Comparison of ENCODE assay signal across 21 mouse cellular contexts in the genomic region with DNA sequence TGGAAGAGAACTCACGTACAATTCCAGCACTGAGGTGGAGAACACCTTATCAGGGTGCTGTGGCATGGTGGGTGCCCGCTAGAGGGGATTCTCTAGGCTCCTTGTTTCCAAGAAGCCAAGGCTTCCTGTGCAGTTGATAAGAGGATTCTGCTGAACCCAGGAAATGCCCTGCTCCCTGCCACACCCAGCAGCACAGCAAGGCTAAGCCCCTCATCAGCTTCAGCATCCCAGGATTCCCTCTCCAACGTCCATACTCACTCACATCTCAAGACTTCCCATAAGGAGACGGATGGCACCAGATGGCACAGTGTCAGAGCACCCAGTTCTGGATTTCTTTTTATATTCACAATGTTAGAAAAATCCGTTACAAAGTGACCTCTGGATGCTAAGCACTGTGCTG.
DNase-seq lines count a peak whose midpoint lies in the region; ATAC-seq and TF ChIP-seq lines count a peak whose summit lies in the region.
"Had no signal": no experiment of that assay in that cellular context is flagged by ENCODE, and none has a peak within 500 bp of the region (broad histone marks: within the 10 kb centered on the region; RNA-seq: fewer than 3 reads in every experiment).

No protein-coding gene starts in this region.

- H3K4me1 ChIP-seq in heart, embryonic 10.5 days = peaks cover 31% of the 10 kb centered on the region
- 0 out of 2 replicates have a peak, but pooled peaks cover 10% of the 10 kb centered on the region for H3K4me1 ChIP-seq in intestine, embryonic 15.5 days (replicated peaks)
- H3K4me1 ChIP-seq in intestine, embryonic 16.5 days (ENCODE audit: control insufficient read depth, insufficient read depth, low read length) = peaks cover 22% of the 10 kb centered on the region
- peaks cover 32% of the 10 kb centered on the region for H3K4me1 ChIP-seq in small intestine, adult 2 months (ENCODE audit: control insufficient read depth, insufficient read depth, insufficient read length, low read length)
- H3K4me1 ChIP-seq in thymus, adult 2 months (replicated peaks; ENCODE audit: control insufficient read depth, insufficient read depth, low read length) = no peaks in the 10 kb centered on the region
- H3K4me1 ChIP-seq: embryonic facial prominence, embryonic 13.5 days; forebrain, embryonic 10.5 days; forebrain, embryonic 12.5 days had no signal

- TF ChIP-seq CTCF in small intestine, adult 2 months (IDR thresholded peaks at IDR 0.05; ENCODE audit: extremely low read depth, insufficient read length, insufficient replicate concordance, low read depth, low read length) = no peak
- TF ChIP-seq CTCF in thymus, adult 2 months (IDR thresholded peaks at IDR 0.05; ENCODE audit: borderline replicate concordance, control insufficient read depth, extremely low read depth, insufficient read depth, low read length, poor library complexity) = no peak

- H3K27ac ChIP-seq in heart, embryonic 10.5 days = no peak overlapping the region
- peak overlapping the region; percentile 65; the same call in 1 of the 2 replicates for H3K27ac ChIP-seq in intestine, embryonic 15.5 days
- peak overlapping the region; percentile 77 for H3K27ac ChIP-seq in intestine, embryonic 16.5 days (ENCODE audit: low read length)
- peak overlapping the region; percentile 83 for H3K27ac ChIP-seq in small intestine, adult 2 months (ENCODE audit: insufficient read depth, low read depth, low read length)
- no peak overlapping the region for H3K27ac ChIP-seq in thymus, adult 2 months (ENCODE audit: control insufficient read depth, insufficient read depth, low read length)
- H3K27ac ChIP-seq: embryonic facial prominence, embryonic 13.5 days; embryonic facial prominence, embryonic 15.5 days; forebrain, embryonic 10.5 days; forebrain, embryonic 12.5 days had no signal

- intact Hi-C loops in heart, postnatal 36 days (cut with DNase I) = loop anchor here (2.0 kb wide), 1 partner anchor 76 kb away; no protein-coding TSS in a partner anchor

- ATAC-seq in intestine, embryonic 15.5 days = no peak
- no peak for ATAC-seq in intestine, embryonic 16.5 days
- ATAC-seq: forebrain, embryonic 14.5 days had no signal

- 84% methylated on average over 5 of the region's 5 CpGs for WGBS in heart, embryonic 10.5 days
- WGBS in intestine, embryonic 15.5 days = 79% methylated on average over 5 of the region's 5 CpGs
- WGBS in intestine, embryonic 16.5 days = 79% methylated on average over 5 of the region's 5 CpGs
- whole genome bisulfite sequencing in small intestine, adult 2 months = 52% methylated on average over 5 of the region's 5 CpGs
- 94% methylated on average over 5 of the region's 5 CpGs for WGBS in thymus, adult 2 months

- H3K27me3 ChIP-seq in heart, embryonic 10.5 days (ENCODE audit: insufficient read depth, poor library complexity, severe bottlenecking) = no peaks in the 10 kb centered on the region
- no peaks in the 10 kb centered on the region for H3K27me3 ChIP-seq in intestine, embryonic 15.5 days (replicated peaks)
- no peaks in the 10 kb centered on the region for H3K27me3 ChIP-seq in intestine, embryonic 16.5 days (replicated peaks; ENCODE audit: control insufficient read depth, insufficient read depth, low read length)
- H3K27me3 ChIP-seq in small intestine, adult 2 months (ENCODE audit: control insufficient read depth, insufficient read depth, low read length) = no peaks in the 10 kb centered on the region
- no peaks in the 10 kb centered on the region for H3K27me3 ChIP-seq in thymus, adult 2 months (ENCODE audit: control insufficient read depth, insufficient read depth, low read length)
- H3K27me3 ChIP-seq: embryonic facial prominence, embryonic 13.5 days; embryonic facial prominence, embryonic 15.5 days; forebrain, embryonic 12.5 days had no signal

- H3K36me3 ChIP-seq in heart, embryonic 10.5 days = peaks cover 59% of the 10 kb centered on the region
- H3K36me3 ChIP-seq in intestine, embryonic 15.5 days = no peaks in the 10 kb centered on the region
- peaks cover 7% of the 10 kb centered on the region; the same call in 1 of the 2 replicates for H3K36me3 ChIP-seq in intestine, embryonic 16.5 days (ENCODE audit: control insufficient read depth, insufficient read depth, low read length)
- H3K36me3 ChIP-seq in small intestine, adult 2 months (ENCODE audit: control insufficient read depth, insufficient read depth, low read length) = peaks cover 49% of the 10 kb centered on the region
- H3K36me3 ChIP-seq in thymus, adult 2 months (ENCODE audit: control insufficient read depth, insufficient read depth, low read length) = no peaks in the 10 kb centered on the region

- DNase-seq in heart, embryonic 10.5 days (ENCODE audit: low spot score) = peak; percentile 53
- DNase-seq in heart, postnatal 36 days = no peak
- DNase-seq in gastrocnemius, postnatal 10 days = no peak
- no peak for DNase-seq in thymus, adult 2 months
- DNase-seq: adrenal gland, postnatal 10 days; cerebellum, adult 11 months; cerebellum, adult 18-20 months; cerebellum, adult 8-10 months; cerebellum, adult 9-11 months; cerebellum, postnatal 14 days; cerebellum, postnatal 36 days; embryo, embryonic 11 days had no signal

- no peak overlapping the region for H3K4me2 ChIP-seq in intestine, embryonic 15.5 days (replicated peaks)
- H3K4me2 ChIP-seq in intestine, embryonic 16.5 days (ENCODE audit: low read depth, low read length) = no peak overlapping the region
- H3K4me2 ChIP-seq: embryonic facial prominence, embryonic 13.5 days; embryonic facial prominence, embryonic 15.5 days; forebrain, embryonic 12.5 days had no signal

- no peak overlapping the region for H3K4me3 ChIP-seq in heart, embryonic 10.5 days
- H3K4me3 ChIP-seq in intestine, embryonic 15.5 days (replicated peaks) = no peak overlapping the region
- no peak overlapping the region for H3K4me3 ChIP-seq in intestine, embryonic 16.5 days (ENCODE audit: low read length)
- H3K4me3 ChIP-seq in small intestine, adult 2 months (ENCODE audit: low read depth, low read length) = no peak overlapping the region
- no peak overlapping the region for H3K4me3 ChIP-seq in thymus, adult 2 months (ENCODE audit: control insufficient read depth, insufficient read depth, low read length)
- H3K4me3 ChIP-seq: embryonic facial prominence, embryonic 13.5 days; embryonic facial prominence, embryonic 15.5 days; erythroblast, embryonic 14.5 days; forebrain, embryonic 10.5 days; forebrain, embryonic 12.5 days had no signal

- no peaks in the 10 kb centered on the region for H3K9me3 ChIP-seq in heart, embryonic 10.5 days
- no peaks in the 10 kb centered on the region for H3K9me3 ChIP-seq in intestine, embryonic 15.5 days
- no peaks in the 10 kb centered on the region for H3K9me3 ChIP-seq in intestine, embryonic 16.5 days (ENCODE audit: control insufficient read depth, low read length)
- H3K9me3 ChIP-seq: embryonic facial prominence, embryonic 13.5 days; embryonic facial prominence, embryonic 15.5 days; forebrain, embryonic 10.5 days; forebrain, embryonic 12.5 days had no signal

- TF ChIP-seq POLR2A in small intestine, adult 2 months (IDR thresholded peaks at IDR 0.05; ENCODE audit: low read depth, low read length) = no peak
- no peak for TF ChIP-seq POLR2A in thymus, adult 2 months (IDR thresholded peaks at IDR 0.05; ENCODE audit: control insufficient read depth, extremely low read depth, insufficient read depth, low read length, poor library complexity)

- no peak overlapping the region for H3K9ac ChIP-seq in intestine, embryonic 15.5 days
- no peak overlapping the region for H3K9ac ChIP-seq in intestine, embryonic 16.5 days (ENCODE audit: low read depth, low read length)
- H3K9ac ChIP-seq: embryonic facial prominence, embryonic 13.5 days; embryonic facial prominence, embryonic 15.5 days; forebrain, embryonic 12.5 days had no signal

Comparison
In these comparisons a context has a peak if more than half of its experiments do, and no peak if none do; other contexts are left out.
1. H3K27ac ChIP-seq: peak in intestine, embryonic 15.5 days (single experiment), intestine, embryonic 16.5 days (single experiment) and small intestine, adult 2 months (single experiment); none in heart, embryonic 10.5 days (single experiment) and thymus, adult 2 months (single experiment).